Mouse (Mus musculus): ENCODE data around the gene Zfp422. TPM values are rescaled to one million over a fixed set of nuclear protein-coding genes. Genes with fewer than 3 reads are reported as not detected.

Gene Zfp422
- polyA plus RNA-seq, 1 experiment from 2014 or later = 97.7 TPM

DNA sequence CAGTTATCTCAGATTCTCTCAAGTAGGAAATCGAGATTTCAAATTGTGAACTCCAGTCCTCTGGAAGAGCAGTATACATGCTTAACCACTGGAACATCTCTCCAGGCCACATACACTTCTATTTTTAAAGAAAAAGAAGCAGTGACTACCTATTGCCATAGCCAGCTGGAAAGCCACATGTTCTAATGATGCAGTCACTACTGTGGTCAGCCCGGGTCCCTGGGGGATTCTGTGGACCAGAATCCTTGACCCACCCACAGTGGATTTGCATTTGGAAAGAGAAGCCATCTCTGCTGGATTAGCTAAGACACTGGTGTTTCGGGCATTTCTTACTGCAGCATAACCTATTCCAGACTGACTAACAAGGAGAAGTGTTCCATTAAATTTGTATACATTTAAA lies 38.6 kb upstream of the Zfp422 start:
- H3K27me3 ChIP-seq (replicated peaks) = 0 out of 2 replicates have a peak, but pooled peaks cover 18% of the 10 kb centered on the region
- no peak overlapping the region for H3K4me2 ChIP-seq
- H3K4me1 ChIP-seq (replicated peaks) = peaks cover 42% of the 10 kb centered on the region
- no peaks in the 10 kb centered on the region for H3K9me3 ChIP-seq (replicated peaks)
- H3K9ac ChIP-seq = no peak overlapping the region
- H3K4me3 ChIP-seq = no peak overlapping the region
- no peak overlapping the region for H3K27ac ChIP-seq (ENCODE audit: poor library complexity, severe bottlenecking)
- 79% methylated on average over 3 of the region's 3 CpGs for WGBS
- no peaks in the 10 kb centered on the region for H3K36me3 ChIP-seq
- ATAC-seq (ENCODE audit: insufficient number of reproducible peaks, low FRiP score) = no peak

DNA sequence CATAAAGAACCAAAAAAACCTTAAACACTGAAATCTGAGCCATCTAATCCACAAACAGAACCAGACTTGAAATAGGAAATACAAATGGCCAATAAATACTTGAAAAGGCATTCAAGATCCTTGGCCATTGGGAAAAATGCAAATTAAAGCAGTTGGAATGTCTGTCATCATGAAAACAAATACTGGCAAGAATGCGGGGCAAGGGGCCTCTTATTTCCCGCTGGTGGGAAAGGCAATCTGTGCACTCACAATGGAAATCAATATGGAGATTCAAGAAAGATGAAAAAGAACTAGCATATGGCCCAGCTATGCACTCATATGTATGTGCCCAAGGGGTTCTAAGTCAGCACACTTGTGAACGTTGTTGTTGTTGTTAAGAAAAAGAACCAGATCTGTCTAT lies 38.1 kb upstream of the Zfp422 start:
- no peak overlapping the region for H3K4me3 ChIP-seq
- no peak for ATAC-seq (ENCODE audit: insufficient number of reproducible peaks, low FRiP score)
- H3K4me2 ChIP-seq = no peak overlapping the region
- 0 out of 2 replicates have a peak, but pooled peaks cover 16% of the 10 kb centered on the region for H3K27me3 ChIP-seq (replicated peaks)
- peaks cover 38% of the 10 kb centered on the region for H3K4me1 ChIP-seq (replicated peaks)
- H3K36me3 ChIP-seq = no peaks in the 10 kb centered on the region
- WGBS = 86% methylated on average over 3 of the region's 3 CpGs
- no peak overlapping the region for H3K27ac ChIP-seq (ENCODE audit: poor library complexity, severe bottlenecking)
- no peak overlapping the region for H3K9ac ChIP-seq
- H3K9me3 ChIP-seq (replicated peaks) = no peaks in the 10 kb centered on the region

DNA sequence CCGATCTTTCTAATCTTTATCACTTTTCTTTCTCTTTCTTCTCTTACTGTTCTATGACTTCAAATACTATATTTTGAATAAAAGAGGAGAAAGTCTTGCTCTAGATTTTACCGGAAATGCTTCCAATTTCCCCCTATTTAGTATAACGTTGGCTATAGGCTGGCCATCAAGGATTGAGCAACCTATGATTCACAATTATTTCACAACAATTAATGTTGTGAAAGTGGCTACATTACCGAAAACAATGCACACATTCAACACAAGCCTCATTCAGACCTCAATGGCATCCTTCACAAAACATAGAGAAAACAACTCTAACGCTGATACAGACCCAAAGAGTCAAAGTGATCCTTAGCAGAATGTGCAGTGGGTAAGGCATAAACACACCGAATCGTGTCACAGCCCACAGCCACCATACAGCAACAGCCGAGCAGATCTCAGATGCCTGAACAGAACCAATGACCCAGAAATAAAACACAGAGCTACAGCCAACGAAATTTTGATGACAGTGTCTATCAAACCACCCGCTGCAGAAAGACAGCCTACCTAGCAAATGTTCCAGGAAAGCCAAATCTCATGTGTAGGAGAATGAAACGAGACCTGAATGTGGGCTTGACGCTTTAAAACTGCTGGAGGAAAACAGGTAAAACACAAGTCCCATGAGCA lies 37.4 kb upstream of the Zfp422 start:
- WGBS = 85% methylated on average over 12 of the region's 12 CpGs
- H3K4me1 ChIP-seq (replicated peaks) = peaks cover 31% of the 10 kb centered on the region
- no peak overlapping the region for H3K4me3 ChIP-seq
- H3K9me3 ChIP-seq (replicated peaks) = no peaks in the 10 kb centered on the region
- no peak overlapping the region for H3K4me2 ChIP-seq
- no peaks in the 10 kb centered on the region for H3K36me3 ChIP-seq
- ATAC-seq (ENCODE audit: insufficient number of reproducible peaks, low FRiP score) = no peak
- no peak overlapping the region for H3K9ac ChIP-seq
- no peak overlapping the region for H3K27ac ChIP-seq (ENCODE audit: poor library complexity, severe bottlenecking)
- H3K27me3 ChIP-seq (replicated peaks) = 0 out of 2 replicates have a peak, but pooled peaks cover 9% of the 10 kb centered on the region

DNA sequence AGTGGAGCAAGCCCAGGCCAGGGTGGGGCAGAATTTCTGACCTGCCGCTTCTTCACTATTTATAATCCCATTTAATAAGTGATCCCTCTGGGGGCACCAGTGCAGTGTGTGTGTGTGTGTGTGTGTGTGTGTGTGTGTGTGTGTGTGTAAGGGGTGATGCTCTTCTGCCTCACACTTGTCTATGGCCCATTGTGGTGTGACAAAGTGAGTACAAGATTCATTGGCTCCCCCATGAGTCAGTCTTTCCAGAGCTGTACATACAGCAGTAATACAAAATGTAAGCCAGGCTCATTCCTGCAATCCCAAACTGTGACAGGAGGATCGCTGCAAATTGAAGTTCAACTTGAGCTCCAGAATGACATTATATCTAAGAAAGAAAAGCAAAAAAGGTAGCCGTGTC lies 36.0 kb upstream of the Zfp422 start:
- Histone ChIP-seq H3K4me3 (no peak overlapping the region), H3K9ac (no peak overlapping the region), H3K36me3 (no peaks in the 10 kb centered on the region), H3K27ac (ENCODE audit: poor library complexity, severe bottlenecking) (no peak overlapping the region), H3K4me2 (no peak overlapping the region), H3K27me3 (replicated peaks) (peaks cover 3% of the 10 kb centered on the region; the same call in 1 of the 2 replicates), H3K4me1 (replicated peaks) (peaks cover 18% of the 10 kb centered on the region), H3K9me3 (replicated peaks) (no peaks in the 10 kb centered on the region)
- WGBS = 64% methylated on average over 3 of the region's 3 CpGs
- ATAC-seq (ENCODE audit: insufficient number of reproducible peaks, low FRiP score) = no peak

DNA sequence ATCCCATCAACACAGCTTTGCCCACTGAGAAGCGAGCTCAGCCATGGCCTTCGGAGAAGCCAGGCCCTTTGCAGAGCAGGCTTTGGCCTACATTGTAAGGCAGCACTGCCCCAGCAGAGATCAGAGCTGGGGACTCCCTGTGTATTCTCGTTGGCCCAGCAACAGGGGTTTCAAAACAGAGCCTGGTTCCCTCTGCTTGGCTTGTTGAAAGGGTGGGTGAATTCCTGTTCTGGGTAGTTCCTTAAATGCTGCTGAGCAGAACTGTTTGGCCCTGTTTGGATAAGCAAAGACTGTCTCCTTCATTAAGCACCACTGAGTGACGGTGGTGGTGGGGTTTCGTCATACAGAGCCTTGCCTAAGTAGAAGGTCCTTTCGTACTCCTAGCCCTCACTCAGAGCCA lies 35.2 kb upstream of the Zfp422 start:
- Histone ChIP-seq H3K27ac (ENCODE audit: poor library complexity, severe bottlenecking) (no peak overlapping the region), H3K9ac (no peak overlapping the region), H3K4me3 (no peak overlapping the region), H3K4me2 (no peak overlapping the region), H3K9me3 (replicated peaks) (no peaks in the 10 kb centered on the region), H3K27me3 (replicated peaks) (no peaks in the 10 kb centered on the region; the same call in 1 of the 2 replicates), H3K4me1 (replicated peaks) (peaks cover 18% of the 10 kb centered on the region), H3K36me3 (no peaks in the 10 kb centered on the region)
- ATAC-seq (ENCODE audit: insufficient number of reproducible peaks, low FRiP score) = no peak
- 67% methylated on average over 6 of the region's 6 CpGs for WGBS

DNA sequence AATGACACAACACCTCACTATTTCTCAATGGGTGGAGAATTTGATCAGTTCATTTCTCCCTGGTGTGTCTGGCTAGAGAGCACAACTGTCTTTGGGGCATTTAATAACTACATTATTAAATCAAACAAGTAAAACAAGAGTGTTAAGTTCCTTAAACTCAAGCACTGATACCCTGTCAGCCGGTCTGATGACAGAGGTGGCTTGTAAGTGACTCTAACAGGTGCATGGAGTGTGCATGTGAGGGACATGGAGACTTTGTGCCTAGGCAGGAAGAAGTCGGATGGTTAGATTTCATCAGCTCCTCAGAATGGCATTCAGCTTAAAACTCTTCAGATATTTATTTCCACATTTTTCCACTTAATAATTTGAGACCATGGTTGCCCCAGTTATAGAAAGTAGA lies 34.6 kb upstream of the Zfp422 start:
- WGBS = 83% methylated on average over 2 of the region's 2 CpGs
- Histone ChIP-seq H3K4me2 (no peak overlapping the region), H3K27me3 (replicated peaks) (no peaks in the 10 kb centered on the region; the same call in 1 of the 2 replicates), H3K27ac (ENCODE audit: poor library complexity, severe bottlenecking) (no peak overlapping the region), H3K9me3 (replicated peaks) (no peaks in the 10 kb centered on the region), H3K4me3 (no peak overlapping the region), H3K4me1 (replicated peaks) (peaks cover 18% of the 10 kb centered on the region), H3K9ac (no peak overlapping the region), H3K36me3 (no peaks in the 10 kb centered on the region)
- no peak for ATAC-seq (ENCODE audit: insufficient number of reproducible peaks, low FRiP score)

DNA sequence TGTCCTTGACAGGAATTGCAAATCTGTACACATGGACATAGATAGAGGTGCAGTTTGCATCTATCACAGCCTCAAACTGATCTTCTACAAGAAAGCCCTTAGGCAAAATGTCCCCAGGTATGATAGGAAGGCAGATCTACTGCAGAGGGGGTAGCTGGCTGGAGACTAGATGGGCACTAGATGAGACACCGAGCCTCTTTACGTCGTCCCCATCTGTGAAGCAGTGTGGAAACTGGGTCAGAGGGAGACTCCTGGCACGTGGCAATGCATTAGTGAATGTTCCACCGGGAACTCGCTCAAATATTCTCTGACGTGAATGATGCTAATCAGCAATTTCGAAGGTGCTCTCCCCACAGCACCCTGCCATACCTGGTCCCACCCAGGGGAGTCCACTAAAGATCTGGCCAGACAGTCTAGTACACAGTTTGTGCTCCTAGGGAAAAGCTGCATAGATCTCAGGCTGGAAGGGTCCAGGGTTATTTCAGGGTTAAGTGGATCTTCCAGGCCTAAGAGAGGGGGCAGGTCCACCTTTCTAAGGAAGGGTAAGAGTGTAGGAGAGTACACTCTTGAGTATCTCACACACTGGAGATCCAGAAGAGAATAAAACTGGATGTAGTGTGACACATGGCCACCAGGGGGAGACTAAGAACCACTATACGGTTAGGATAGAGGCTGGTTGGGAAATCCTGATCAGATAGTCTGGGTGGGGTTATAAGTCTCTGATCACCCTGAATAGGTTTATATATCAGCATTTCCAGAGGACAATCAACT lies 25.1 kb upstream of the Zfp422 start:
- H3K27me3 ChIP-seq (replicated peaks) = no peaks in the 10 kb centered on the region
- H3K9me3 ChIP-seq (replicated peaks) = no peaks in the 10 kb centered on the region
- no peak overlapping the region for H3K4me3 ChIP-seq
- no peak for ATAC-seq (ENCODE audit: insufficient number of reproducible peaks, low FRiP score)
- H3K4me1 ChIP-seq (replicated peaks) = peaks cover 32% of the 10 kb centered on the region
- H3K27ac ChIP-seq (ENCODE audit: poor library complexity, severe bottlenecking) = no peak overlapping the region
- H3K4me2 ChIP-seq = no peak overlapping the region
- WGBS = 56% methylated on average over 9 of the region's 9 CpGs
- no peak overlapping the region for H3K9ac ChIP-seq
- no peaks in the 10 kb centered on the region for H3K36me3 ChIP-seq

DNA sequence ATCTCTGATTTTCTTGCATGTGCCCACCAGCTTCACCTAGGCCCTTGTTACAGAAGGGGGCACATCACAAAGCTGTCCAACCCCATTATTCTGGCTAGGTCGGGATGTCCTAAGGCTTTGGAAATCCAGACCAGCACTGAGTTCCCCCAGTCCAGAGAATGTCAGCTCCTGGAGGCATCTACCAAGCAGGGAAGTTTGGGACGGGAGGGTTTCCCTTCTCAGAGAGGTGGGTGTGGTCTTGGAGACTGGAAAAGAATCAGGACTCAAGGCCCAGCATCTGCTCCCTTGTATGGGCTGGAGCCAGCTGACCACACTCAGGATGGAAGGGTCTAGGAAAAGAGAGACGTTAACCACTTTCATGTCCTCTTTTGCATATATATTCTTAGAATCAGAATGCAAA lies 24.4 kb upstream of the Zfp422 start:
- 78% methylated on average over 3 of the region's 3 CpGs for WGBS
- Histone ChIP-seq H3K9ac (no peak overlapping the region), H3K27me3 (replicated peaks) (no peaks in the 10 kb centered on the region), H3K4me1 (replicated peaks) (peaks cover 32% of the 10 kb centered on the region), H3K4me3 (no peak overlapping the region), H3K4me2 (no peak overlapping the region), H3K36me3 (no peaks in the 10 kb centered on the region), H3K27ac (ENCODE audit: poor library complexity, severe bottlenecking) (no peak overlapping the region), H3K9me3 (replicated peaks) (no peaks in the 10 kb centered on the region)
- ATAC-seq (ENCODE audit: insufficient number of reproducible peaks, low FRiP score) = no peak

DNA sequence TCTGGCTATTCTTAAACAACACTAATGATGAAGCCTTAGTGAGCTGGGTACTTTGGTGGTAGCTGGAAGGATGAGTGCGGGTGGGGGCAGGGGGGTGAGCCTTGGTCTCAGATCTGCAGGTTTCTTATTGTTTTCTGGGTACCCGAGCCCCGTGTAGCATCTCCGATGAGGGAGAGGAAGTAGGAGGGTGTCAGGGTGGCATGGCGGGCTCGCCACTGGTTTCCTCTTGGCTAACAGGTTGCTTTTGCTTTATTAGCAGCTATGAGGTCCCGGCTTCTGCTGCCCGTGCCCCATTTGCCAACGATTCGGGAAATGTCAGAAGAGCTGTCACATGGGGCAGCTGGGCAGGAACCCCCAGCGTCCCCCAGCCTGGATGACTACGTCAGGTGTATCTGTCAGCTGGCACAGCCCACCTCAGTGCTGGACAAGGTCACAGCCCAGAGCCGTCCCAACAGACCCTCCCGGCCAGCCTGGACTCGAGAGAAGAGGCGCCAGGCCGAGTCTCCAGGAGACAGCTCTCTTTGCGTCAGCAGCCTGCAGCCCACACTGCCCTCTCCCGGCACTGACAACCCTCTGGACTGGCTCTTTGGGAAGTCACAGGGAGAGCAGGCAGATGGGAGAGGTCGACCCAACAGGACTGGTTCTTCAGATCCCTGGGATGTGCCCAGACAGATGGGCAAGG lies 22.8 kb upstream of the Zfp422 start:
- H3K27me3 ChIP-seq (replicated peaks) = no peaks in the 10 kb centered on the region
- WGBS = 60% methylated on average over 20 of the region's 20 CpGs
- H3K4me1 ChIP-seq (replicated peaks) = peaks cover 32% of the 10 kb centered on the region
- H3K9ac ChIP-seq = peak overlapping the region; percentile 44; the same call in 1 of the 2 replicates
- H3K4me2 ChIP-seq = peak overlapping the region; percentile 44
- no peak; the same call in 1 of the 2 replicates for ATAC-seq (ENCODE audit: insufficient number of reproducible peaks, low FRiP score)
- no peak overlapping the region; the same call in 1 of the 2 replicates for H3K27ac ChIP-seq (ENCODE audit: poor library complexity, severe bottlenecking)
- no peaks in the 10 kb centered on the region for H3K36me3 ChIP-seq
- H3K9me3 ChIP-seq (replicated peaks) = no peaks in the 10 kb centered on the region
- no peak overlapping the region for H3K4me3 ChIP-seq

DNA sequence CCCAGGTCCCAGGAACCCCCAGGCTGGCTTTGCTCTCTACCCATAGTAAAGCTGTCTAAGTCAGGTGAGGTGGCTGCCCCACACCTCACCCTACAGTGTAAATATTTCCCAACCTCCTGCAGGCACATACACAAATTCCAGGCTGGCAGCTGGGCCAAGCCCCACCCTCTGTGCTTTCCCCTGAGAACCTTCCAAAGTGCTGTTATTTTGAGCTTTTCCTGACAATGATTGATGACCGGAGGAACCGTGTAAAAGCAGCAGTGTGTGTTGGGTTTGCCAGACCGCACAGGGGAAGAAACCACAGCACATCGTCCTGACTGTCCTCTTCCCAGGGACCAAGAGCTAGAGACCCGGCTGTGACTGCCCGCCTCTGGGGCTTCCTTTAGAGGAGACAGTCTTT lies 21.6 kb upstream of the Zfp422 start, which contains the start of gene Depp1:
Depp1 (plus strand) TSS at position 204 of the 400 bp plus-strand sequence.
- no peaks in the 10 kb centered on the region for H3K36me3 ChIP-seq
- peak within 1 kb of the TSS; percentile 21 for H3K4me3 ChIP-seq
- 9% methylated on average over 6 of the region's 6 CpGs for WGBS
- H3K27me3 ChIP-seq (replicated peaks) = no peaks in the 10 kb centered on the region
- no peaks in the 10 kb centered on the region for H3K9me3 ChIP-seq (replicated peaks)
- H3K4me2 ChIP-seq = peak within 1 kb of the TSS; percentile 44
- ATAC-seq (ENCODE audit: insufficient number of reproducible peaks, low FRiP score) = peak; percentile 52; the same call in 1 of the 2 replicates
- peaks cover 30% of the 10 kb centered on the region for H3K4me1 ChIP-seq (replicated peaks)
- H3K27ac ChIP-seq (ENCODE audit: poor library complexity, severe bottlenecking) = peak within 1 kb of the TSS; percentile 42
- peak within 1 kb of the TSS; percentile 44 for H3K9ac ChIP-seq

DNA sequence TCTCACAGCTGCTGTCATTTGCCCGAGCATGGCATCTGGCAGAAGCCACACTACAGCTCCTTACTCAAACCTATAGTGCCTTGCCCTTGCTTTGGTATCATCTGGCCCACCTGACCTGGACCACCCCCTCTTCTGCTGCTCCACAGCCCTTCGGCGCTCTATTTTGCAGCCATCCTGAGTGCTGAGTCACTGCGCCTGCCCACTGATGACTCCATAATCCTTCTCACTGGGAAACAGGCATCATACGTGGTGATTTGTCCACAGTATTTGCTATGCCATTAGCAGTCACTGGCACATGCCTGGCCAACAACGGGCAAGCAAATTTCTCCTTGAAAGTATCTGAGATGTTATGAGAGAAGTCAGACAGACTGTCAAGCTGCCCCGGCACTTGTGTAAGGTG lies 21.0 kb upstream of the Zfp422 start:
- peak overlapping the region; percentile 42; the same call in 1 of the 2 replicates for H3K9ac ChIP-seq
- WGBS = 64% methylated on average over 7 of the region's 7 CpGs
- H3K27me3 ChIP-seq (replicated peaks) = no peaks in the 10 kb centered on the region
- H3K36me3 ChIP-seq = no peaks in the 10 kb centered on the region
- peak overlapping the region; percentile 42 for H3K27ac ChIP-seq (ENCODE audit: poor library complexity, severe bottlenecking)
- ATAC-seq (ENCODE audit: insufficient number of reproducible peaks, low FRiP score) = no peak
- H3K4me3 ChIP-seq = no peak overlapping the region
- H3K4me1 ChIP-seq (replicated peaks) = peaks cover 34% of the 10 kb centered on the region
- no peaks in the 10 kb centered on the region for H3K9me3 ChIP-seq (replicated peaks)
- H3K4me2 ChIP-seq = no peak overlapping the region
